14 mouse cellular contexts compared by ENCODE assay signal in genomic region chr4:119854307-119855144, GRCm38 (mm10).
DNase-seq lines count a peak whose midpoint lies in the region; ATAC-seq and TF ChIP-seq lines count a peak whose summit lies in the region.
"Had no signal": no experiment of that assay in that cellular context is flagged by ENCODE, and none has a peak within 500 bp of the region (broad histone marks: within the 10 kb centered on the region; RNA-seq: fewer than 3 reads in every experiment).

No protein-coding gene starts in this region.

- no peak overlapping the region for H3K4me2 ChIP-seq in forebrain, embryonic 14.5 days (ENCODE audit: low read length)
- no peak overlapping the region for H3K4me2 ChIP-seq in forebrain, embryonic 11.5 days (ENCODE audit: low read depth, low read length, severe bottlenecking)
- H3K4me2 ChIP-seq in midbrain, embryonic 15.5 days = no peak overlapping the region
- H3K4me2 ChIP-seq: heart, embryonic 11.5 days; liver, embryonic 15.5 days had no signal

- peak; percentile 16 for DNase-seq in forebrain, embryonic 14.5 days (ENCODE audit: low spot score)
- no peak for DNase-seq in forebrain, embryonic 11.5 days (ENCODE audit: low spot score)
- no peak for DNase-seq in left cerebral cortex, adult 2 months (ENCODE audit: extremely low spot score in 1 of 2, low spot score in 2 of 2)
- no peak for DNase-seq in left cerebral cortex, adult 18-20 months (ENCODE audit: low spot score in 2 of 2)
- DNase-seq in R1 (ENCODE audit: low read depth, low spot score) = peak; percentile 10
- DNase-seq in cerebellum, postnatal 10 days = no peak
- DNase-seq in layer of hippocampus, adult 9-10 months (ENCODE audit: low spot score) = no peak
- DNase-seq: cerebellum, adult 8-10 months; gastrocnemius, adult 2 months; kidney, postnatal 10 days had no signal

- H3K9ac ChIP-seq in forebrain, embryonic 14.5 days (ENCODE audit: low read length) = no peak overlapping the region
- H3K9ac ChIP-seq in forebrain, embryonic 11.5 days (ENCODE audit: low read length) = no peak overlapping the region
- H3K9ac ChIP-seq in midbrain, embryonic 15.5 days = no peak overlapping the region
- H3K9ac ChIP-seq: liver, embryonic 15.5 days had no signal

- intact Hi-C loops in left cerebral cortex, adult 2 months (cut with DNase I) = no loop called here

- H3K27ac ChIP-seq in forebrain, embryonic 14.5 days (ENCODE audit: low read depth, low read length) = no peak overlapping the region
- no peak overlapping the region for H3K27ac ChIP-seq in forebrain, embryonic 11.5 days (ENCODE audit: low read depth, low read length)
- H3K27ac ChIP-seq in left cerebral cortex, adult 2 months = no peak overlapping the region
- peak overlapping the region; percentile 26 for H3K27ac ChIP-seq in midbrain, embryonic 15.5 days
- H3K27ac ChIP-seq: gastrocnemius, adult 2 months; liver, embryonic 15.5 days had no signal

- WGBS in forebrain, embryonic 14.5 days = 72% methylated on average over 9 of the region's 9 CpGs
- 83% methylated on average over 9 of the region's 9 CpGs for WGBS in forebrain, embryonic 11.5 days
- WGBS in midbrain, embryonic 15.5 days = 54% methylated on average over 9 of the region's 9 CpGs

- H3K9me3 ChIP-seq in forebrain, embryonic 14.5 days (replicated peaks; ENCODE audit: control insufficient read depth, low read length) = no peaks in the 10 kb centered on the region
- H3K9me3 ChIP-seq in forebrain, embryonic 11.5 days (ENCODE audit: control insufficient read depth, low read length) = no peaks in the 10 kb centered on the region
- no peaks in the 10 kb centered on the region for H3K9me3 ChIP-seq in midbrain, embryonic 15.5 days
- H3K9me3 ChIP-seq: liver, embryonic 15.5 days had no signal

- peak; percentile 4 for TF ChIP-seq CTCF in left cerebral cortex, adult 2 months (IDR thresholded peaks at IDR 0.05)

- no peaks in the 10 kb centered on the region for H3K36me3 ChIP-seq in forebrain, embryonic 14.5 days (ENCODE audit: control insufficient read depth, insufficient read depth, low read length)
- no peaks in the 10 kb centered on the region for H3K36me3 ChIP-seq in forebrain, embryonic 11.5 days (ENCODE audit: control insufficient read depth, insufficient read depth, low read length)
- H3K36me3 ChIP-seq in midbrain, embryonic 15.5 days (replicated peaks) = no peaks in the 10 kb centered on the region
- H3K36me3 ChIP-seq: liver, embryonic 15.5 days had no signal

- H3K4me1 ChIP-seq in forebrain, embryonic 14.5 days (ENCODE audit: control insufficient read depth, insufficient read depth, low read length) = peaks cover 6% of the 10 kb centered on the region; the same call in 1 of the 2 replicates
- no peaks in the 10 kb centered on the region for H3K4me1 ChIP-seq in forebrain, embryonic 11.5 days (replicated peaks; ENCODE audit: control insufficient read depth, insufficient read depth, low read length)
- H3K4me1 ChIP-seq in midbrain, embryonic 15.5 days = peaks cover 6% of the 10 kb centered on the region
- H3K4me1 ChIP-seq: liver, embryonic 15.5 days had no signal

- peak; percentile 26; the same call in 1 of the 2 replicates for ATAC-seq in forebrain, embryonic 14.5 days
- ATAC-seq in forebrain, embryonic 11.5 days (replicated peaks; ENCODE audit: low FRiP score) = no peak
- ATAC-seq in midbrain, embryonic 15.5 days (replicated peaks) = peak; percentile 53
- ATAC-seq: activated CD4-positive, CD25-positive, alpha-beta regulatory T cell, adult 4 months had no signal

- H3K27me3 ChIP-seq in forebrain, embryonic 14.5 days (replicated peaks; ENCODE audit: control insufficient read depth, insufficient read depth, low read length) = no peaks in the 10 kb centered on the region
- no peaks in the 10 kb centered on the region for H3K27me3 ChIP-seq in forebrain, embryonic 11.5 days (ENCODE audit: control insufficient read depth, insufficient read depth, low read length)
- no peaks in the 10 kb centered on the region for H3K27me3 ChIP-seq in midbrain, embryonic 15.5 days (replicated peaks)
- H3K27me3 ChIP-seq: liver, embryonic 15.5 days had no signal

- no peak overlapping the region for H3K4me3 ChIP-seq in forebrain, embryonic 14.5 days (ENCODE audit: low read depth, low read length)
- H3K4me3 ChIP-seq in forebrain, embryonic 11.5 days (ENCODE audit: low read depth, low read length) = no peak overlapping the region
- H3K4me3 ChIP-seq in left cerebral cortex, adult 2 months = no peak overlapping the region
- no peak overlapping the region for H3K4me3 ChIP-seq in midbrain, embryonic 15.5 days
- H3K4me3 ChIP-seq: gastrocnemius, adult 2 months; liver, embryonic 15.5 days had no signal

Comparison
In these comparisons a context has a peak if more than half of its experiments do, and no peak if none do; other contexts are left out.
1. DNase-seq: peak in forebrain, embryonic 14.5 days (single experiment) and R1 (single experiment); none in forebrain, embryonic 11.5 days (single experiment), left cerebral cortex, adult 2 months (0 of 2), left cerebral cortex, adult 18-20 months (0 of 2), cerebellum, postnatal 10 days (0 of 2) and layer of hippocampus, adult 9-10 months (single experiment).